Mouse (Mus musculus): ENCODE results near the gene Tex19.1. TPM values are rescaled to one million over a fixed set of nuclear protein-coding genes. Genes with fewer than 3 reads are reported as not detected.

Tex19.1 gene
- total and polyA plus RNA-seq, 3 experiments, result not detected

DNA sequence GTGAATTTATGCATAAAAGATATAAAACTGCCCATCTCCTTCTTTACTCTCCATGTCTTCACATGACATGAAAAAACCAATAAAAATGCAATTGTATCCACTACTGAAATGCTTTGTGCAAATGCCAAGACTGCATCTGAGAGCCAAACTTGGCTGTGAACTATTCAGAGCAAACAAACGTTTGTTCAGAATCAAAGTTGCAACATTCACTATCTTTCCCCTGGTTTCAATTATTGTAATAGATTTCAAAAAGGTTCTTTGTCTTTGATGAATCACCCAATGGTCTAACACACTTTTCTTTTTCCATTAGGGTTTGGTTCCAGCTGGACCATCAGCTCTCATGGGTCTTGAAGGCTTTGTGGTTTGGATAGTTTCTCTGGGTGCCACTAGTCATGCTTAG, 16.3 kb upstream of the Tex19.1 start:
- DNase-seq (ENCODE audit: low spot score) (no peak), ATAC-seq (ENCODE audit: extremely low read depth, insufficient number of reproducible peaks, low FRiP score, poor library complexity, severe bottlenecking) (no peak)
- H3K27me3 ChIP-seq (ENCODE audit: insufficient read depth, low read length), result peaks cover 4% of the 10 kb centered on the region
- H3K9me3 ChIP-seq (replicated peaks), result no peaks in the 10 kb centered on the region
- no peak overlapping the region for H3K4me3 ChIP-seq (ENCODE audit: low read depth, low read length)
- H3K4me1 ChIP-seq (ENCODE audit: insufficient read depth, low read depth, low read length), result peaks cover 10% of the 10 kb centered on the region
- no peak for TF ChIP-seq TAL1 (conservative IDR thresholded peaks at IDR 0.05; ENCODE audit: low read depth, low read length)
- no peak for TF ChIP-seq POLR2AphosphoS5 (IDR thresholded peaks at IDR 0.05; ENCODE audit: insufficient replicate concordance, low read depth, low read length)
- H3K36me3 ChIP-seq (replicated peaks), result no peaks in the 10 kb centered on the region

DNA sequence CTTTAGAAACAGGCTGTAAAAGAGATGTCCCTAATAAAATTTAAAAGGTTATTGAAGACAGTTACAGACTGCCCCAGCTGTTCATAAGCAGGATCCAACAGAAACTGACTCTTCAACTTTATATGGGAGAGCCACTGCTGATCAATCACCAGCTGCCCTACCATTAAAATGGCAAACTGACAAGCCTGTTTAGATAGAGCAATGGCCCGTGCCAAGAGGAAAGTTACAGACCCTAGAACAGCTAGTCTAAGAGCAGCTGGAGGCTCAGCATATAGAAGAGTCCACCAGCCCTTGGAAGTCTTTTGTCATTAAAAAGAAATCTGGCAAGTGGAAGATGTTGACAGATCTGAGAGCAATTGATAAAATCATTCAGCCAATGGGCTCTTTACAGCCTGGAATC, 11.3 kb upstream of the Tex19.1 start:
- ATAC-seq (ENCODE audit: extremely low read depth, insufficient number of reproducible peaks, low FRiP score, poor library complexity, severe bottlenecking), result no peak

DNA sequence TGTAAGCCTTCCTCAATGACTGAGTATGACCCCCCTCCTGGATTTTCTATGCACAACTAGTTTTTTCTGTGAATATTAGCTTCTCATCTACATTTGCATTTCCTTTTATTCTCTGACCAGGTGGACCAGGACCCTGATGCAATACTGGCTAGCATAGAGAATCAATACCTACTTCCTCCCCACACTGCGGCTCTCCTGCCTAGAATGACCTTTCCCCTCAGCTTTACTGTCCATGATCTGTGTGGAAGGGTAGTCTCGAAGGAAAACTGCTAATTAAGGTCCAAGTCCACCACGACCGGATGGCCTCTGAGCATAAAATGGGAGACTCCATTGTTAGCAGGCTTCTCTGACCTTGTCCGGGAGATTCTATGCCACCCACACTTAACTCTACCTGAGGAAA, 8.3 kb upstream of the Tex19.1 start:
- ATAC-seq (ENCODE audit: extremely low read depth, insufficient number of reproducible peaks, low FRiP score, poor library complexity, severe bottlenecking) (no peak), DNase-seq (ENCODE audit: low spot score) (no peak)
- Histone ChIP-seq H3K9me3 (replicated peaks) (no peaks in the 10 kb centered on the region), H3K4me1 (ENCODE audit: insufficient read depth, low read depth, low read length) (peaks cover 5% of the 10 kb centered on the region; the same call in 1 of the 2 replicates), H3K4me3 (ENCODE audit: low read depth, low read length) (no peak overlapping the region), H3K27me3 (ENCODE audit: insufficient read depth, low read length) (peaks cover 22% of the 10 kb centered on the region), H3K36me3 (replicated peaks) (no peaks in the 10 kb centered on the region)
- TF ChIP-seq GATA1 (IDR thresholded peaks at IDR 0.05; ENCODE audit: borderline replicate concordance, low read length), result no peak
- TF ChIP-seq GATA2 (IDR thresholded peaks at IDR 0.05; ENCODE audit: borderline replicate concordance, low read depth, low read length), result no peak
- TF ChIP-seq POLR2AphosphoS5 (IDR thresholded peaks at IDR 0.05; ENCODE audit: insufficient replicate concordance, low read depth, low read length), result no peak
- no peak for TF ChIP-seq TAL1 (conservative IDR thresholded peaks at IDR 0.05; ENCODE audit: low read depth, low read length)
- no peak for TF ChIP-seq CTCF (IDR thresholded peaks at IDR 0.05; ENCODE audit: low read depth, low read length)

More for the DNA sequence above, 11.3 kb upstream of the Tex19.1 start:
- Histone ChIP-seq H3K36me3 (replicated peaks) (no peaks in the 10 kb centered on the region), H3K9me3 (replicated peaks) (no peaks in the 10 kb centered on the region), H3K4me3 (ENCODE audit: low read depth, low read length) (no peak overlapping the region), H3K27me3 (ENCODE audit: insufficient read depth, low read length) (peaks cover 25% of the 10 kb centered on the region), H3K4me1 (ENCODE audit: insufficient read depth, low read depth, low read length) (peaks cover 5% of the 10 kb centered on the region; the same call in 1 of the 2 replicates)
- no peak for DNase-seq (ENCODE audit: low spot score)
- no peak for TF ChIP-seq GATA2 (IDR thresholded peaks at IDR 0.05; ENCODE audit: borderline replicate concordance, low read depth, low read length)
- TF ChIP-seq CTCF (IDR thresholded peaks at IDR 0.05; ENCODE audit: low read depth, low read length), result no peak
- TF ChIP-seq GATA1 (IDR thresholded peaks at IDR 0.05; ENCODE audit: borderline replicate concordance, low read length), result no peak
- TF ChIP-seq POLR2AphosphoS5 (IDR thresholded peaks at IDR 0.05; ENCODE audit: insufficient replicate concordance, low read depth, low read length), result no peak
- no peak for TF ChIP-seq TAL1 (conservative IDR thresholded peaks at IDR 0.05; ENCODE audit: low read depth, low read length)

DNA sequence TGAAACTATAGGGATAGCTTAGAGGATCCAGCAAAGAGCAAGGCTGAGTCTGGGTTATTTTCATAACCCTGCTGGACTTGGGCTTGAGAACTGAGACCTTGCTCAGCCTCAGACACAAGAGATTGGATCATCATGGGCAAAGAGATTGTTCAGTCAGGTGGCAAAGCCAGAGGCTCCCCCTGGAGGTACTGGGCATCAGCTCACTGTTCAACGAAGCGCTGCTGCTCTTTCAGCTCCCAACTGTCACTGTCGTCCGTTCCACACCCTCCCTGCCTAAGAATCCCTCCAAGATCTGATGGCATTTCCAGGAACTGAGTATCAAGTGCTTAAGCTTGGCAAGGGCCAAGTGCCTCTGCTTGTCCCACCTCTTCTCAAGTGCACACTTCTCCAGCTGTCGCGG, 7.2 kb upstream of the Tex19.1 start:
- DNase-seq (ENCODE audit: low spot score), result no peak

DNA sequence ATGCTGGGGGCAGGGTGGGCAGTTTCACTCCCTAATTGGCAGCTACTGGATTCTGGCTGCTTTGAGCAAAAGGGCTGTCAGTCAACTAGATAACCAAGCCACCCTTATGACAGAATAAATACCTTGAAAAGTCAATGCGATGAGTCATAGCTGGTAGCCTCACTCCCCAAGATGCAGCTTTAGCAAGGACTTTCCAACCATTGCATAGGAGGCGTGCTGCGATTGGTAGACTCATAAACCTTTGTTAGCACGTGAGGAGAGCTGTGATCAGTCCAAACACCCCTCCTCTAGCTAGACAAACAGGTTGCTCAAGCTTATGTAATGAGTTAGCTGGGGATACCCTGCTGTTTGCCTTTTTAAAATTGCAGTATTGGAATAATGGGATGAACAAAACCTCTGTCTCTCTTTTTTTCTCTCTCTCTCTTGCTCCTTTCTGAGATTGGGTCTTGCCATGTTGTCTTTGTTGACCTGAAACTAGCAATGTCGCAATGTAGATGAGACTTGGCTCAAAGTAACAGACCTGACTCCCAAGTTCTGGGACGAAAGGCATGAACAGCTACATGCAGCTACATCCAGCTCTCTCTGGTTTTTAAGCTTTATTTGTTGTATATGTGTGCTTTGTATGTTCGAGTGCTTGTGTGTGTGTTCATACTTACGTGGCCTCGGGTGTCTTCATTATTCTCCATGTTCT, 2.5 kb upstream of the Tex19.1 start:
- H3K4me1 ChIP-seq (ENCODE audit: insufficient read depth, low read depth, low read length), result peaks cover 5% of the 10 kb centered on the region; the same call in 1 of the 2 replicates
- no peak overlapping the region for H3K4me3 ChIP-seq (ENCODE audit: low read depth, low read length)
- H3K9me3 ChIP-seq (replicated peaks), result peaks cover 4% of the 10 kb centered on the region
- ATAC-seq (ENCODE audit: extremely low read depth, insufficient number of reproducible peaks, low FRiP score, poor library complexity, severe bottlenecking) (no peak), DNase-seq (ENCODE audit: low spot score) (no peak)
- no peaks in the 10 kb centered on the region for H3K36me3 ChIP-seq (replicated peaks)
- no peak for TF ChIP-seq CTCF (IDR thresholded peaks at IDR 0.05; ENCODE audit: low read depth, low read length)
- TF ChIP-seq TAL1 (conservative IDR thresholded peaks at IDR 0.05; ENCODE audit: low read depth, low read length), result no peak
- no peak for TF ChIP-seq GATA1 (IDR thresholded peaks at IDR 0.05; ENCODE audit: borderline replicate concordance, low read length)
- H3K27me3 ChIP-seq (ENCODE audit: insufficient read depth, low read length), result peaks cover 31% of the 10 kb centered on the region

More for the DNA sequence above, 7.2 kb upstream of the Tex19.1 start:
- Histone ChIP-seq H3K27me3 (ENCODE audit: insufficient read depth, low read length) (peaks cover 27% of the 10 kb centered on the region), H3K36me3 (replicated peaks) (no peaks in the 10 kb centered on the region), H3K4me1 (ENCODE audit: insufficient read depth, low read depth, low read length) (peaks cover 5% of the 10 kb centered on the region; the same call in 1 of the 2 replicates), H3K4me3 (ENCODE audit: low read depth, low read length) (no peak overlapping the region), H3K9me3 (replicated peaks) (no peaks in the 10 kb centered on the region)
- TF ChIP-seq POLR2AphosphoS5 (IDR thresholded peaks at IDR 0.05; ENCODE audit: insufficient replicate concordance, low read depth, low read length) (no peak), CTCF (IDR thresholded peaks at IDR 0.05; ENCODE audit: low read depth, low read length) (no peak), GATA1 (IDR thresholded peaks at IDR 0.05; ENCODE audit: borderline replicate concordance, low read length) (no peak), TAL1 (conservative IDR thresholded peaks at IDR 0.05; ENCODE audit: low read depth, low read length) (no peak), GATA2 (IDR thresholded peaks at IDR 0.05; ENCODE audit: borderline replicate concordance, low read depth, low read length) (no peak)
- ATAC-seq (ENCODE audit: extremely low read depth, insufficient number of reproducible peaks, low FRiP score, poor library complexity, severe bottlenecking), result no peak

DNA sequence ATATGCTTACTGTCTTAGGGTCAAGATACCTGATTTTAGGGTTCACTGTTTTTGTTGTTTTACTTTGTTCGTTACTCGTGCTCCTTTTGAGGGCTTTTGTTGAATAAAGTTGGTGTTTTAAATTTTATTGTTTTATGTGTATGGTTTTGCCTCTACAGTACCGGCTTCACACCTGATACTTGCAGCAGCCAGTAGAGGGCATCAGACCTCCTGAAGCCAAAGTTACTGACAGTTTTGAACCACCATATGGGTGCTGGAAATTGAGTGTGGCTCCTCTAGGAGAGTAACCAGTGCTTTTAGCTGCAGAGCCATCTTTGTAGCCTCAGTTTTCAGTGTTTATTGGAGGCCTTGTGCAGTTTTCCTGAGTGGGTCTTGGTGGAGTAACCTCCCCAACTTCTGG, 2.2 kb downstream of the Tex19.1 start:
- Histone ChIP-seq H3K36me3 (replicated peaks) (no peaks in the 10 kb centered on the region), H3K27me3 (ENCODE audit: insufficient read depth, low read length) (peaks cover 25% of the 10 kb centered on the region), H3K4me3 (ENCODE audit: low read depth, low read length) (no peak overlapping the region), H3K4me1 (ENCODE audit: insufficient read depth, low read depth, low read length) (no peaks in the 10 kb centered on the region; the same call in 1 of the 2 replicates), H3K9me3 (replicated peaks) (peaks cover 4% of the 10 kb centered on the region)
- TF ChIP-seq TAL1 (conservative IDR thresholded peaks at IDR 0.05; ENCODE audit: low read depth, low read length) (no peak), POLR2AphosphoS5 (IDR thresholded peaks at IDR 0.05; ENCODE audit: insufficient replicate concordance, low read depth, low read length) (no peak), GATA1 (IDR thresholded peaks at IDR 0.05; ENCODE audit: borderline replicate concordance, low read length) (no peak), GATA2 (IDR thresholded peaks at IDR 0.05; ENCODE audit: borderline replicate concordance, low read depth, low read length) (no peak), CTCF (IDR thresholded peaks at IDR 0.05; ENCODE audit: low read depth, low read length) (no peak; the same call in 1 of the 2 replicates)
- DNase-seq (ENCODE audit: low spot score), result no peak
- ATAC-seq (ENCODE audit: extremely low read depth, insufficient number of reproducible peaks, low FRiP score, poor library complexity, severe bottlenecking), result no peak

All from G1E (cell line).